Mouse (Mus musculus) ovary, adult 2 months (tissue): ENCODE measurements around the gene Bbox1. TPM values are rescaled to one million over a fixed set of nuclear protein-coding genes. Genes with fewer than 3 reads are reported as not detected.

ENCODE experiments used
- polyA plus RNA-seq: library from polyadenylated mRNA; depleted of rRNA; stranded (reverse); fragments of >200 nt; gene quantifications from 2 replicates; pipeline ENCODE4 v1.2.3, GENCODE M21; 2012; rRNA removed

Bbox1 gene
- polyA plus RNA-seq, result 1.5 and 2.2 TPM in 2 replicates

GRCm38 (mm10) chr2:110314509-110315155 is at the start of gene Bbox1:
Bbox1 (minus strand) TSS chr2:110314560.

DNA sequence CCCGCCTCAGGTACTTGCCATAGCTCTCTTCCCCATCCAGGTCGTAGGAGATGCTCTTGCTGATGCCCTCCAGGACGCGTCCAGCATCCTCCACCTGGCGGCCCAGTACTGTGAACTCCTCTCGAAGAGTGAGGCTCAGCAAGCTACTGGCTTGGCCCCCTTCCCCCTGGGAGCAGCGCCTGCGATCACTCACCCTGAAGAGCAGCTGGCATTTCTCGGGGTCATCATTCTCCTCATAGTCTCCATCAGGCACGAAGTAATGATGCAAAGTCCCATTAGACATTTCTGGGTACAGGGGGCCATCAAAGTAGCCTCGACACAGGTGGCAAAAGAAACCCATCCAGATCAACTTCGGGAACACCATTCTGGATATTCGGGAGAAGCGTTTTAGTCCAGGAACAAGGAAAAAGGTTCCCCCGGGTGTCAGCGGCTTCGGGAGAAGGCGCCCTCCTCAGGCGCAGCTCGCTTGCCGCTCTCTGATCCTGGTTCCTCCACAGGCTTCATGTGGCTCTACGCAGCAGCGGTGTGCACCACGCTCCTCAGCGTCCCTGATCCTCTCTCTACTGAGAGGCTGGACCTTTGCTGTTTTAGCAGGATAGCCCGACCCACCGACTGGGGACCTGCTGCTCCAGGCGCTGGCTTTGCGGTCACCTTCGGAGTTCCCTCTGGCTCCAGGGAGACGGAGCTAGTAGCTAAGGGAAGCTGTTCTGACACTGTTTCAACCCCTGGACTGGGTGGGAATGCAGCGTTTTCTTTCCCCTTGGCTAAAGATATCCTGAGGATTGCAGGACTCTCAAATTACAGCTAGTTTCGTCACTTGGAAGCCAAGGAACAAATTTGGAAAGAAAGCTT is 48.3 kb upstream of the Bbox1 start, which contains the start of gene Fibin:
TSS of gene Fibin (minus strand) at position 752 of the 852 bp plus-strand sequence.

Other genes starting within 250 kb of the Bbox1 start
- 2.5 and 3.0 TPM in 2 replicates for gene Fibin, start 48.6 kb upstream of the Bbox1 start, polyA plus RNA-seq